Mouse (Mus musculus): Measurements from ENCODE around the gene Fxyd3. TPM values are rescaled to one million over a fixed set of nuclear protein-coding genes. Genes with fewer than 3 reads are reported as not detected.
A peak's percentile ranks its signal among the peaks of the same experiment; 100 is the strongest.

The Fxyd3 gene
- total RNA-seq (2014; rRNA removed) (not detected in 2 replicates), polyA plus RNA-seq (2015; fragmentation: Nextera tagmentation; extraction: Ambion mirVana) (1.2 and 1.5 TPM in 2 replicates)

- Histone ChIP-seq H3K4me1 (ENCODE audit: insufficient read depth, low read length) (no peaks in the 10 kb centered on the region), H3K4me3 (ENCODE audit: low read length) (no peak within 1 kb of the TSS), H3K36me3 (ENCODE audit: insufficient read depth, low read length) (no peaks in the 10 kb centered on the region), H3K4me2 (ENCODE audit: low read depth, low read length) (no peak within 1 kb of the TSS), H3K27ac (no peak within 1 kb of the TSS), H3K27me3 (ENCODE audit: insufficient read depth, low read length) (no peaks in the 10 kb centered on the region), H3K9me3 (ENCODE audit: low read length) (no peaks in the 10 kb centered on the region), H3K9ac (replicated peaks; ENCODE audit: low read length) (no peak within 1 kb of the TSS)
- 66% methylated on average over 5 of the region's 5 CpGs for WGBS
- no peak for TF ChIP-seq CTCF (IDR thresholded peaks at IDR 0.05; ENCODE audit: low read depth)
- no peak for DNase-seq (ENCODE audit: low spot score)
- no peak for ATAC-seq
These were observed at the start of gene Fxyd3 for GRCm38 (mm10) chr7:31076492-31076891. TSS of gene Fxyd3 (minus strand) at chr7:31076704.

DNA sequence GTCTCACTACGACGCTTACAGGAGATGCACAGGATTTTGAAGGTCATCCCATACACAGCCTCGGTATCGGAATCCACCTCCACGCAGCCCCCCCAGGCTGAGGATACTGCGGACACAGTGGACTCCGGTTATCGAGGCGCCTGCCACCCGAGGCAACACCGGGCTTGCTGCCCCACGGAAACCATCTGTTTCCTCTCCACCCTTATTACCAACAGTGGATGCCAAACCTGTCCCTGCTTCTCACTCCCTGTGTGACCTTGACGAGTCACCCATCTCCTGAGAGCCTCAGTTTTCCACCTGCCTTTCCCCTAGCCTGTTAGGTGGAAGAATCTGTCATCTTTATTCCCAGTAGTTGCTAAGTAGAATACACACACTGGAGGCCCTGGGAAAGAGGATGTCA is 48.6 kb upstream of the Fxyd3 start:
- no peak overlapping the region for H3K4me3 ChIP-seq (ENCODE audit: low read length)
- TF ChIP-seq CTCF (IDR thresholded peaks at IDR 0.05; ENCODE audit: low read depth): no peak
- peaks cover 14% of the 10 kb centered on the region for H3K36me3 ChIP-seq (ENCODE audit: insufficient read depth, low read length)
- no peak for DNase-seq (ENCODE audit: low spot score)
- 79% methylated on average over 13 of the region's 13 CpGs for WGBS
- peaks cover 5% of the 10 kb centered on the region; the same call in 1 of the 2 replicates for H3K27me3 ChIP-seq (ENCODE audit: insufficient read depth, low read length)
- H3K9me3 ChIP-seq (ENCODE audit: low read length): no peaks in the 10 kb centered on the region
- no peak for ATAC-seq
- no peaks in the 10 kb centered on the region for H3K4me1 ChIP-seq (ENCODE audit: insufficient read depth, low read length)
- H3K27ac ChIP-seq: no peak overlapping the region
- no peak overlapping the region for H3K9ac ChIP-seq (replicated peaks; ENCODE audit: low read length)
- H3K4me2 ChIP-seq (ENCODE audit: low read depth, low read length): peak overlapping the region; percentile 84

DNA sequence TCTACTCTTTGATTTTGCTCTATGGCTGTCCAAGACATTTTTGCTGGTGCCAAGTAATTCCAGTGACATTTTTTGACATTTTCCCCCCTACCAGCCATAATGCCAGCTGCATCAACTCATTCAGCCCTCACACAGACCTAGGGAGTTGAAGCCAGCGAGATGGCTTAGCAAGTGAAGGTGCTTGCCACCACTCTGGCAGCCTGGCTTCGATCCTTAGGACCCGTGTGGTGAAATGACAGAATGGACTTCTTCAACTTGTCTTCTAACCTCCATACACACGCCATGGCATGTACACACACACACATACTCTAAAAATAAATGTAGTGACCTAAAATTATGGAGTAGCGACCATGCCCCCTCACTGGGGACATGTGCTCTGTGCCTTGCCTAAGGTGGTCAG is 47.9 kb upstream of the Fxyd3 start:
- peaks cover 5% of the 10 kb centered on the region; the same call in 1 of the 2 replicates for H3K27me3 ChIP-seq (ENCODE audit: insufficient read depth, low read length)
- H3K36me3 ChIP-seq (ENCODE audit: insufficient read depth, low read length): peaks cover 7% of the 10 kb centered on the region
- H3K4me1 ChIP-seq (ENCODE audit: insufficient read depth, low read length): no peaks in the 10 kb centered on the region
- ATAC-seq: no peak
- no peak overlapping the region for H3K4me3 ChIP-seq (ENCODE audit: low read length)
- no peak for DNase-seq (ENCODE audit: low spot score)
- H3K4me2 ChIP-seq (ENCODE audit: low read depth, low read length): no peak overlapping the region
- 90% methylated on average over 5 of the region's 5 CpGs for whole genome bisulfite sequencing
- H3K9ac ChIP-seq (replicated peaks; ENCODE audit: low read length): no peak overlapping the region
- TF ChIP-seq CTCF (IDR thresholded peaks at IDR 0.05; ENCODE audit: low read depth): no peak
- no peaks in the 10 kb centered on the region for H3K9me3 ChIP-seq (ENCODE audit: low read length)
- no peak overlapping the region for H3K27ac ChIP-seq

DNA sequence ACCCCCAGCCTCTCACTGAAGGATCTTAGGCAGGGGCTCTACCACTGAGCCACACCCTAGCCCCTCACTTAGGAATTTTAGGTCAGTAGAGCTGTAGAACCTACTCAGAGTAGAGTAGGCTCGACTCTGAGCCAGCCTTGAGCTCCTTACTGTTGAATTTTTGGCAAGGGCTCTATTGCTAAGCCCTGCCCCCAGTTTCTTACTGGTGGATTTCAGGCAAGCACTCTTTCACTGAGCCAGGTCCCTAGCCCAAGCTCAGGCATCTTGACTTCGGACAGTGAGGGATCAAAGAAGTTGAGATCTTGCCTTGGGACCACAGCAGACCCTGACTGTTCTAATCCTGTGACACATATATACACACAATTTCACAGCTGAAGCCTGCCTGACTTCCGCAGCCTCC is 47.2 kb upstream of the Fxyd3 start:
- H3K9ac ChIP-seq (replicated peaks; ENCODE audit: low read length): no peak overlapping the region
- H3K4me1 ChIP-seq (ENCODE audit: insufficient read depth, low read length): no peaks in the 10 kb centered on the region
- peaks cover under 1% of the 10 kb centered on the region; the same call in 1 of the 2 replicates for H3K36me3 ChIP-seq (ENCODE audit: insufficient read depth, low read length)
- TF ChIP-seq CTCF (IDR thresholded peaks at IDR 0.05; ENCODE audit: low read depth): no peak
- no peak overlapping the region for H3K27ac ChIP-seq
- no peak overlapping the region for H3K4me3 ChIP-seq (ENCODE audit: low read length)
- no peak for ATAC-seq
- peaks cover 5% of the 10 kb centered on the region; the same call in 1 of the 2 replicates for H3K27me3 ChIP-seq (ENCODE audit: insufficient read depth, low read length)
- H3K4me2 ChIP-seq (ENCODE audit: low read depth, low read length): no peak overlapping the region
- no peak for DNase-seq (ENCODE audit: low spot score)
- 77% methylated on average over 3 of the region's 3 CpGs for WGBS
- no peaks in the 10 kb centered on the region for H3K9me3 ChIP-seq (ENCODE audit: low read length)

- Histone ChIP-seq H3K4me1 (ENCODE audit: insufficient read depth, low read length) (no peaks in the 10 kb centered on the region), H3K4me3 (ENCODE audit: low read length) (no peak overlapping the region), H3K27ac (no peak overlapping the region), H3K27me3 (ENCODE audit: insufficient read depth, low read length) (peaks cover 5% of the 10 kb centered on the region; the same call in 1 of the 2 replicates), H3K4me2 (ENCODE audit: low read depth, low read length) (no peak overlapping the region), H3K36me3 (ENCODE audit: insufficient read depth, low read length) (no peaks in the 10 kb centered on the region), H3K9ac (replicated peaks; ENCODE audit: low read length) (no peak overlapping the region), H3K9me3 (ENCODE audit: low read length) (no peaks in the 10 kb centered on the region)
- no peak for DNase-seq (ENCODE audit: low spot score)
- 88% methylated on average over 16 of the region's 16 CpGs for WGBS
- no peak for ATAC-seq
- no peak for TF ChIP-seq CTCF (IDR thresholded peaks at IDR 0.05; ENCODE audit: low read depth)
These were observed 46.4 kb upstream of the Fxyd3 start for GRCm38 (mm10) chr7:31122641-31123631.

GRCm38 (mm10) chr7:31119556-31119955 is 43.1 kb upstream of the Fxyd3 start:
- no peak for ATAC-seq
- Histone ChIP-seq H3K27ac (no peak overlapping the region), H3K9ac (replicated peaks; ENCODE audit: low read length) (no peak overlapping the region), H3K27me3 (ENCODE audit: insufficient read depth, low read length) (no peaks in the 10 kb centered on the region), H3K9me3 (ENCODE audit: low read length) (no peaks in the 10 kb centered on the region), H3K36me3 (ENCODE audit: insufficient read depth, low read length) (no peaks in the 10 kb centered on the region), H3K4me1 (ENCODE audit: insufficient read depth, low read length) (no peaks in the 10 kb centered on the region), H3K4me2 (ENCODE audit: low read depth, low read length) (no peak overlapping the region), H3K4me3 (ENCODE audit: low read length) (no peak overlapping the region)
- no peak for DNase-seq (ENCODE audit: low spot score)
- no peak for TF ChIP-seq CTCF (IDR thresholded peaks at IDR 0.05; ENCODE audit: low read depth)
- WGBS: 91% methylated on average over 5 of the region's 5 CpGs

GRCm38 (mm10) chr7:31118486-31118885 is 42.0 kb upstream of the Fxyd3 start:
- H3K9ac ChIP-seq (replicated peaks; ENCODE audit: low read length): no peak overlapping the region
- no peaks in the 10 kb centered on the region for H3K27me3 ChIP-seq (ENCODE audit: insufficient read depth, low read length)
- no peak overlapping the region for H3K4me2 ChIP-seq (ENCODE audit: low read depth, low read length)
- no peaks in the 10 kb centered on the region for H3K4me1 ChIP-seq (ENCODE audit: insufficient read depth, low read length)
- H3K36me3 ChIP-seq (ENCODE audit: insufficient read depth, low read length): no peaks in the 10 kb centered on the region
- 66% methylated on average over 7 of the region's 7 CpGs for WGBS
- H3K27ac ChIP-seq: no peak overlapping the region
- TF ChIP-seq CTCF (IDR thresholded peaks at IDR 0.05; ENCODE audit: low read depth): no peak
- no peaks in the 10 kb centered on the region for H3K9me3 ChIP-seq (ENCODE audit: low read length)
- ATAC-seq (no peak), DNase-seq (ENCODE audit: low spot score) (peak; percentile 17)
- no peak overlapping the region for H3K4me3 ChIP-seq (ENCODE audit: low read length)

All from hindbrain, postnatal 0 days (tissue).